Mouse (Mus musculus) erythroblast, embryonic 14.5 days (primary cell): ENCODE results near the gene Syk. TPM values are rescaled to one million over a fixed set of nuclear protein-coding genes. Genes with fewer than 3 reads are reported as not detected.

Experiments
- H3K27me3 ChIP-seq: 2 replicates; pipeline ENCODE4 v1.6.1; 2012; ENCODE audit warnings: inconsistent platforms; ENCODE audit not compliant: control insufficient read depth
- H3K36me3 ChIP-seq: 2 replicates; pipeline ENCODE4 v1.6.1; 2012; ENCODE audit warnings: mild to moderate bottlenecking, inconsistent platforms; ENCODE audit not compliant: control insufficient read depth
- H3K4me1 ChIP-seq: 2 replicates; pipeline ENCODE4 v1.6.1; 2012; ENCODE audit warnings: inconsistent platforms; ENCODE audit not compliant: control insufficient read depth
- H3K4me3 ChIP-seq: replicated peaks from 2 replicates; pipeline ENCODE3; 2012; ENCODE audit warnings: moderate library complexity, mild to moderate bottlenecking, inconsistent platforms
- H3K9me3 ChIP-seq: 2 replicates; pipeline ENCODE4 v1.6.1; 2012; ENCODE audit warnings: low read length, inconsistent platforms, mixed read lengths; ENCODE audit not compliant: control insufficient read depth
- GATA1 ChIP-seq: IDR thresholded peaks from 2 replicates; pipeline ENCODE4 v1.6.1; 2012; ENCODE audit warnings: low read length, inconsistent platforms, mixed read lengths
- TAL1 ChIP-seq: IDR thresholded peaks from 3 replicates; pipeline ENCODE4 v1.6.1; 2012; ENCODE audit warnings: low read length, inconsistent platforms, mixed read lengths
- polyA plus RNA-seq: library from polyadenylated mRNA; stranded (reverse); fragments of >175 nt; gene quantifications from 2 replicates; pipeline ENCODE4 v1.2.3, GENCODE M21; 2012

The Syk gene
- polyA plus RNA-seq, 1 experiment: 0.13 TPM

DNA sequence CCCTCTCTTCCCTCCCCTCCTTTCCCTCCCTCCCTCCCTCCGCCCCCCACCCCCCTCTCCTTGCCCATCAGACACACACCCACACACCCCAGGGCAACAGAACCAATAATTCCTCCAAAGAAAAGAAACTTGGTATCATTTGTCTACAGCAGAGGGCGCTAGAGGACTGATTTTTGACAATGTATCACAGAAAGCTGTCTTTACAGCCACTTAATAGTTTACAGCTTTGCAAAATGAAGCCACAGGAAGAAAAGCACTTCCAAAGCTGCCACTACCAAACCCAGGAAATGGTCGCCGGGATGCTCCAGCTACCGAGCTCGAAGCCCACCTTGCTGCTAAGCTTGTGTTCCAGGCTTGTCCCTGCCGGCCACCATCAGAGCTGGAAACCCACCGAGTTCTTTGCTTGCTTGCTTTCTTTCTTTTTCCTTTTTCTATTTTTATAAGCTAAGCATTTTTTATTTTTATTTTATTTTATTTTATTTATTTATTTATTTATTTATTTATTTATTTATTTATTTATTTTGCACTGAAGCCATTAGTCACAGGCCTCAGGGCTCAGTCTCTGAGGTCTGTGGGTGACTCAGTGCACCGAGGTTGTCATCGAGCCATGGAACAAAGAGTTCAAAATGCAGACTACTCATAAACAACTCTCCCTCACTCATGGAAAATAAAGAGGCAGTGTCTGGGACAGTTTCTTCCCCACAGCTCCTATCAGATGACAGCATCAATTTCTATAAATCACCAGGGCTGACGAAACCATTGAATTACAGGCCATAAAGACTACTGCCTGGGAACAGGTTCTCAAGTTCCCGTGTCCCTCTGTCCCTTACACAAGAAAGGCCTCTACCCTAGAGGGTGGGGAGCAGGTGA, 68.6 kb downstream of the Syk start:
- H3K4me1 ChIP-seq: no peaks in the 10 kb centered on the region
- H3K27me3 ChIP-seq: no peaks in the 10 kb centered on the region
- no peak for TF ChIP-seq GATA1
- no peak for TF ChIP-seq TAL1

DNA sequence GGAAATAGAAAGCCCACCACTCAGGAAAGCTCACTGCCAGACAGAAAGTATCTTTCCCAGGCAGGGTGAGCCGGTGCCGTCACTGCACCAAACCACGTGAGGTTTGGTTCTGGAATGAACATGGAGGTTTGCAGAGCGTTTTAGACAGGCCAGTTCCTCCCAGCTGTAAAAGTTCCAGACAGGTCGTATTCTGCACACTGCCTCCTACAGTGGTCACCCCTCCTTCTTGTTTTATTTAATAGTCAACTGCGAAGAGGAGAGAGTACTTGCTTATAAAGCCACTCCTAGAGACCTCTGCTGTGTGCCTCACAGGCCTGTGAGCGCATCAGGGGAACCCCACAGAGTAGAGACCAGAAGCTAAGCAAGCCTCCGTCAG, 69.3 kb downstream of the Syk start:
- Histone ChIP-seq H3K36me3 (no peaks in the 10 kb centered on the region), H3K4me3 (no peak overlapping the region), H3K27me3 (no peaks in the 10 kb centered on the region), H3K9me3 (no peaks in the 10 kb centered on the region; the same call in 1 of the 2 replicates), H3K4me1 (no peaks in the 10 kb centered on the region)
- TF ChIP-seq TAL1 (no peak), GATA1 (no peak)

More for the DNA sequence above, 68.6 kb downstream of the Syk start:
- Histone ChIP-seq H3K36me3 (no peaks in the 10 kb centered on the region), H3K9me3 (no peaks in the 10 kb centered on the region; the same call in 1 of the 2 replicates), H3K4me3 (no peak overlapping the region)

DNA sequence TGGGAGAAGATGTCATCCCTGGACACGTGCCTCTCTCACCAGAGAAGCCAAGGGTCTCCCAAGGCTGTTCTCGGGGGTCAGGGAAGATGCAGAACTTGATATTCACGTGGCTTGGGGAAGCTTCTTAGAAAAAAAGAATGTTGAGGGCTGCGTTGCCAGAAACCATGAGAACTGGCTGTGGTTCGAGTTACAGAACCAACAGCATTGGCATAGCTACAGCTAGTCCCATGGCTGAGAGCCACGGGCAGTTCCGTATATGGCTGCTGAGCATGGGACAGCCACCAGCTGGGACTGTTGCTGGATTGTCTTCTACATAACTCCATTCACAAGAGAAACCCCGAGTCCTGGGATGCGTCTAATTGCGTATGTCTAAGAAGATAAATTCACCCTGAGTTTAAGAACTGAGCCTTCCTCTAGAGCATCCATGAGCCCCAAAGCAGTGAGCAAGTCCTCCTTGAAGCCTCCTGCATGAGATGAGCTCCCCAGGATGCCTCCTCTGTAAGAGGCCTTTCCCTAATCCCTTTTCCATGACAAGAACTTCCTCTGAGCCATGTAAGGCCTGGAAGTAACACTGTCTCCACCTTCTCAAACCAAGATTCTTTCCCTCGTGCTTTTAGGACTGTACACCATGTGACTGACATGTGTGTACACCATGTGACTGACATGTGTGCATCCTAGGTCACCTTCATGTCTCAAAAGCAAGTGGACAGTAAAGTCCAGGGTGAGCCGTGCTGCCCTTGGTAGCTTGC, 71.3 kb downstream of the Syk start:
- TF ChIP-seq GATA1 (no peak), TAL1 (no peak)
- H3K27me3 ChIP-seq: no peaks in the 10 kb centered on the region
- no peak overlapping the region for H3K4me3 ChIP-seq
- H3K9me3 ChIP-seq: no peaks in the 10 kb centered on the region; the same call in 1 of the 2 replicates
- H3K4me1 ChIP-seq: no peaks in the 10 kb centered on the region
- no peaks in the 10 kb centered on the region for H3K36me3 ChIP-seq

DNA sequence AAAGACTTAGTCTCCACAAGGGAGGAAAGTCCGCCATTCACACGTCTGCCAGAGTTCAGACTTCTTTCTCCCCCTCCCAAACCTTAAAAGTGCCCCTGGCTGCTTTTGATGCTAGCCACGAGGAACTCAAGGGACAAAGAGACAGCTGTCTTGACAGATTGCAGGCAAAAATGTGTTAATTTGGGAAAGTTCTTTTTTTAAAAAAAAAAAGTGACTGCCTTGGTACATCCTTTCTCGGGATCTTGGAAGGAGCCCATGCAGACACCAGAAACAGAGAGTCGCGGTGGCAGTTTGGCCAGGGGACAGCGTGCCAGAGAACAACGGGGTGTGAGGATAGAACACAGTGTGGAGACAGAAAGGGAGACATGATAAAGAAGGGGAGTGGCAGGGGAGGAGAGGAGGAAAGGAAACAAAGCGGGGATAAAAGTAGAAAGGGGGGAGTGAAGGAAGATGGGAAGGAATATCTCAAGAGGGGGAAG, 71.9 kb downstream of the Syk start:
- Histone ChIP-seq H3K36me3 (no peaks in the 10 kb centered on the region), H3K4me3 (no peak overlapping the region), H3K9me3 (no peaks in the 10 kb centered on the region; the same call in 1 of the 2 replicates), H3K27me3 (no peaks in the 10 kb centered on the region), H3K4me1 (no peaks in the 10 kb centered on the region)
- TF ChIP-seq GATA1: no peak
- no peak for TF ChIP-seq TAL1

DNA sequence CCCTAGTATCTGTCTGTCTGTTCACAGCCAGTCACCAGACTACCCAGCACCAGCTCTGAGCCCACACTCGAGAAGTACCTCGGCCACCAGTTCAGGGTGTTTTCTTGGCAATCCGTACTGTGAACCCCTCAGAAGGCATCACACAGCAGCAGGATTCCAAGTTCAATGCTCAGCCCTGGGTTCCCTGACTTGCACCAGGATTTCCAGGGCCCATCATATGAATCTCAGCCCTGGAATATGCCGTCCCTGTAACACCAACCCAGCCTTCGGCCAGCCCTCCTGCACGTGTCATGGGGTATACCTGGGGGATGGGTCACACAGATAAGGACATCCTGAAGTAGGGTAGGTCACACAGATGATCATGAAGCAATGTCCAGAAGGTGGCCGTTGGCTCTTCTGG, 75.0 kb downstream of the Syk start:
- H3K27me3 ChIP-seq: no peaks in the 10 kb centered on the region
- no peak for TF ChIP-seq GATA1
- no peak for TF ChIP-seq TAL1

DNA sequence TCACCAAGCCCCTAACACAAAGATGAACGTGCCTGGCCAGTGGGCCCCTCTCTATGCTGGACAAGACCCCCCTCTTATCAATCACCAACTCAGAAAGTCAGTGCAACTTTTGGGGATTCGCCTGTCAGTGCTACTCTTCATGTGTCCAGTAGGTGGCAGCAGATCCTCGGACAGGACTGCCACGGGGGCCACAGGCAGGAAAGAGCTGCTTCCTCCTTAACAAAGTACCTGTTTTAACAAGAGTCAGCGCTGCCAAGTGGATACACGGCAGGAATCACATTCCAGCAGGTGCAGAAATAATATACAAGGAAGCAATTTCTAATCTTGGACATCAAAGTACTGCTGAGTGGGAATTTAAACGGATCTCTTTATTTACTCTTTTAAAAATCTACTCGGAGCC, 75.5 kb downstream of the Syk start:
- Histone ChIP-seq H3K4me1 (no peaks in the 10 kb centered on the region), H3K9me3 (no peaks in the 10 kb centered on the region), H3K27me3 (no peaks in the 10 kb centered on the region), H3K4me3 (no peak overlapping the region), H3K36me3 (no peaks in the 10 kb centered on the region)
- TF ChIP-seq GATA1: no peak
- no peak for TF ChIP-seq TAL1

More for the DNA sequence above, 75.0 kb downstream of the Syk start:
- Histone ChIP-seq H3K4me3 (no peak overlapping the region), H3K4me1 (no peaks in the 10 kb centered on the region), H3K9me3 (no peaks in the 10 kb centered on the region), H3K36me3 (no peaks in the 10 kb centered on the region)

DNA sequence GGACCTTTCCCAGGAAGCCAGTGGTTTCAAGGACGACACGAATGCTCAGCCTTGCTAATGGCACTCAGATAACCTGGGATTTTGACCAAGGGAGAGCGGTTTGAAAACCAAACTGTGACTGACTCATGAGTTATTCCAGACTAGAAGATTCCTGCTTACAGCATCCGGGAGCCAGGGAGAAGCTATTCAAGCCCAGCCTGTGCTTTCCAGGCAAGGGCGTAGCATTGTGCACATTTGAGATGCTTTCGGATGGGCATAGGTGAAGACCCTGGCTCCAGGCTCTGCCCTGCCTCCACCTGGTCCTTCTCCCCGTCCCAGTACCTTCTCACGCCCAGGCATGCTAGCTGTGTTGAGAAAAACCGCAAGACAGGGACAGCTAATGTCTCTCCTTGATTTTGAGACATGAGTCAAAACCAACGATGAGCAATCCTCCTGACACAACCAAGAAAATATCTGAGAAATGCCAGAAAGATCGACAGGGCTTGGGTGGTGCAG, 76.2 kb downstream of the Syk start:
- H3K4me3 ChIP-seq: no peak overlapping the region
- no peaks in the 10 kb centered on the region for H3K27me3 ChIP-seq
- no peaks in the 10 kb centered on the region for H3K9me3 ChIP-seq
- TF ChIP-seq TAL1 (no peak), GATA1 (no peak)
- no peaks in the 10 kb centered on the region for H3K4me1 ChIP-seq
- H3K36me3 ChIP-seq: no peaks in the 10 kb centered on the region

DNA sequence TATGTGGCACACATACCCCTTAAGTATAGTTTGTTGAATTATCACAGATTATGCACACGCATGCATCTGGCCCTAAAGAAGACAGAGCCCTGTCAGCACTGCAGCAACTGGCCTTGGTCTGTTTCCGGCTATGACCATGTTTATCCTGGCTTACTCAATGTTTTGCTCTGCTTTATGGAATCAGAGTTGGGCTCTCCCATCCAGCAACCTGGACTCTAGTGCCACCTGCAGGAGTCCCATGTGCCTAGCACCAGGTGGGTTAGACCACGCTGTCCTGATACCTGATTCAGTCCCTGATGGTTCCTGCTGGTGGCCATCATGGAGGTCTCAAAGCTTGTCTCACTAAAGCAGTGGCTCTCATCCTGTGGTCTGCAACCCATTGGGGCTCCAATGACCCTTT, 86.9 kb downstream of the Syk start:
- H3K27me3 ChIP-seq: no peaks in the 10 kb centered on the region
- TF ChIP-seq TAL1 (no peak), GATA1 (no peak)
- no peaks in the 10 kb centered on the region for H3K9me3 ChIP-seq
- H3K4me3 ChIP-seq: no peak overlapping the region
- H3K4me1 ChIP-seq: no peaks in the 10 kb centered on the region
- H3K36me3 ChIP-seq: no peaks in the 10 kb centered on the region

DNA sequence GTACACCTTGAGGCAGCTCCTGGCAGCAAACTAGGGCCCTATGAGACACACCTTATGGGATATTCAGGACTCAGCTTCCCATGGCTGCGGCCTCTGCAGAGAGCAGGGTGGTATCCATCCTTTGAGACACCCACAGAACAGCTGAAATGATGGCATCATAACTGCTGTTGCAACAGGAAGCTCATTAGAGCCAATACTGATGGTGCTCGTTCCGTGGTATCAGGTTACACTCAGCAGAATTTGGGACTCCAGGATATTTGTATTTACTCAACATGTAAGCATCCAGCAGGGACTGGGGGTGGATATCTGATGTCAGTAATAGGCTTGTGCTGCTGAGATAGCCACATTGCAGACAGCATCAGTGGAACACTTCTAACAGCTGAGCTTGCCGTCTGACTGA, 90.3 kb downstream of the Syk start:
- no peaks in the 10 kb centered on the region for H3K27me3 ChIP-seq
- H3K36me3 ChIP-seq: no peaks in the 10 kb centered on the region
- no peaks in the 10 kb centered on the region for H3K4me1 ChIP-seq
- no peak overlapping the region for H3K4me3 ChIP-seq
- no peak for TF ChIP-seq TAL1
- TF ChIP-seq GATA1: no peak
- no peaks in the 10 kb centered on the region for H3K9me3 ChIP-seq
